Mouse (Mus musculus): Measurements from ENCODE around the gene A1cf.

A1cf gene

GRCm38 (mm10) chr19:31868521-31868920 is at the start of gene A1cf:
Gene A1cf (plus strand): TSS chr19:31868764.
- DNase-seq (ENCODE audit: inconsistent age in 2 of 2, low spot score in 1 of 2): no peak

GRCm38 (mm10) chr19:31834250-31834649 is 34.3 kb upstream of the A1cf start:
- no peak for DNase-seq (ENCODE audit: inconsistent age in 2 of 2, low spot score in 1 of 2)

GRCm38 (mm10) chr19:31861909-31862308 is 6.7 kb upstream of the A1cf start:
- no peak for DNase-seq (ENCODE audit: inconsistent age in 2 of 2, low spot score in 1 of 2)

GRCm38 (mm10) chr19:31862512-31863249 is 5.9 kb upstream of the A1cf start:
- DNase-seq (ENCODE audit: inconsistent age in 2 of 2, low spot score in 1 of 2): no peak

GRCm38 (mm10) chr19:31865451-31865850 is 3.1 kb upstream of the A1cf start:
- DNase-seq (ENCODE audit: inconsistent age in 2 of 2, low spot score in 1 of 2): no peak

- DNase-seq (ENCODE audit: inconsistent age in 2 of 2, low spot score in 1 of 2): no peak
Measured at GRCm38 (mm10) chr19:31868076-31868475, 488 bp upstream of the A1cf start.

GRCm38 (mm10) chr19:31868971-31869370 is 407 bp downstream of the A1cf start:
- DNase-seq (ENCODE audit: inconsistent age in 2 of 2, low spot score in 1 of 2): no peak

GRCm38 (mm10) chr19:31871377-31871776 is 2.8 kb downstream of the A1cf start:
- DNase-seq (ENCODE audit: inconsistent age in 2 of 2, low spot score in 1 of 2): no peak

GRCm38 (mm10) chr19:31877968-31878367 is 9.4 kb downstream of the A1cf start:
- DNase-seq (ENCODE audit: inconsistent age in 2 of 2, low spot score in 1 of 2): no peak

GRCm38 (mm10) chr19:31884594-31884993 is 16.0 kb downstream of the A1cf start:
- DNase-seq (ENCODE audit: inconsistent age in 2 of 2, low spot score in 1 of 2): no peak

- DNase-seq (ENCODE audit: inconsistent age in 2 of 2, low spot score in 1 of 2): no peak
Measured at GRCm38 (mm10) chr19:31887275-31887674, 18.7 kb downstream of the A1cf start.

GRCm38 (mm10) chr19:31889988-31890387 is 21.4 kb downstream of the A1cf start:
- DNase-seq (ENCODE audit: inconsistent age in 2 of 2, low spot score in 1 of 2): no peak

GRCm38 (mm10) chr19:31891001-31891893 is 22.7 kb downstream of the A1cf start:
- DNase-seq (ENCODE audit: inconsistent age in 2 of 2, low spot score in 1 of 2): no peak

GRCm38 (mm10) chr19:31895971-31896370 is 27.4 kb downstream of the A1cf start:
- no peak for DNase-seq (ENCODE audit: inconsistent age in 2 of 2, low spot score in 1 of 2)

- no peak for DNase-seq (ENCODE audit: inconsistent age in 2 of 2, low spot score in 1 of 2)
Measured at GRCm38 (mm10) chr19:31896711-31897110, 28.1 kb downstream of the A1cf start.

- DNase-seq (ENCODE audit: inconsistent age in 2 of 2, low spot score in 1 of 2): no peak
Measured at GRCm38 (mm10) chr19:31905671-31906070, 37.1 kb downstream of the A1cf start.

GRCm38 (mm10) chr19:31910423-31910822 is 41.9 kb downstream of the A1cf start:
- no peak for DNase-seq (ENCODE audit: inconsistent age in 2 of 2, low spot score in 1 of 2)

GRCm38 (mm10) chr19:31913946-31914345 is 45.4 kb downstream of the A1cf start:
- DNase-seq (ENCODE audit: inconsistent age in 2 of 2, low spot score in 1 of 2): no peak

- no peak for DNase-seq (ENCODE audit: inconsistent age in 2 of 2, low spot score in 1 of 2)
Measured at GRCm38 (mm10) chr19:31920357-31920756, 51.8 kb downstream of the A1cf start.

- DNase-seq (ENCODE audit: inconsistent age in 2 of 2, low spot score in 1 of 2): no peak
Measured at GRCm38 (mm10) chr19:31921852-31922251, 53.3 kb downstream of the A1cf start.

GRCm38 (mm10) chr19:31923615-31924352 is 55.2 kb downstream of the A1cf start:
- no peak for DNase-seq (ENCODE audit: inconsistent age in 2 of 2, low spot score in 1 of 2)
